Mouse (Mus musculus) forebrain, embryonic 11.5 days (tissue): ENCODE data around the gene Pde11a. TPM values are rescaled to one million over a fixed set of nuclear protein-coding genes. Genes with fewer than 3 reads are reported as not detected.

ENCODE experiments used
- ATAC-seq: fragments of 200-750 bp; cut with Nextera tagmentation; replicated peaks from 2 replicates; pipeline ENCODE4 v1.8.0; 2017; ENCODE audit warnings: moderate TSS enrichment; ENCODE audit not compliant: low FRiP score
- DNase-seq: peaks from one replicate; pipeline ENCODE4 v3.0.0-alpha.2; 2017; ENCODE audit warnings: low spot score
- H3K27ac ChIP-seq: fragments of 300-500 bp; sonication (generic); 2 replicates; pipeline ENCODE4 v1.5.1; 2014; ENCODE audit warnings: low read depth, low read length
- H3K27me3 ChIP-seq: fragments of 300-500 bp; sonication (generic); 2 replicates; pipeline ENCODE4 v1.6.1; 2014; ENCODE audit warnings: mild to moderate bottlenecking, low read length, mixed read lengths; ENCODE audit not compliant: control insufficient read depth, insufficient read depth
- H3K36me3 ChIP-seq: fragments of 300-500 bp; sonication (generic); 2 replicates; pipeline ENCODE4 v1.6.1; 2014; ENCODE audit warnings: mild to moderate bottlenecking, low read length, moderate library complexity, mixed read lengths; ENCODE audit not compliant: control insufficient read depth, insufficient read depth
- H3K4me1 ChIP-seq: fragments of 300-500 bp; sonication (generic); replicated peaks from 2 replicates; pipeline ENCODE4 v1.6.1; 2014; ENCODE audit warnings: low read length, mixed read lengths; ENCODE audit not compliant: control insufficient read depth, insufficient read depth
- H3K4me2 ChIP-seq: fragments of 300-500 bp; sonication (generic); 2 replicates; pipeline ENCODE4 v1.6.1; 2014; ENCODE audit warnings: low read depth, mild to moderate bottlenecking, low read length, moderate library complexity, mixed read lengths; ENCODE audit not compliant: severe bottlenecking
- H3K4me3 ChIP-seq: fragments of 300-500 bp; sonication (generic); 2 replicates; pipeline ENCODE4 v1.5.1; 2014; ENCODE audit warnings: low read depth, low read length
- H3K9ac ChIP-seq: fragments of 300-500 bp; sonication (generic); 2 replicates; pipeline ENCODE4 v1.6.1; 2014; ENCODE audit warnings: low read length
- H3K9me3 ChIP-seq: fragments of 300-500 bp; sonication (generic); 2 replicates; pipeline ENCODE4 v1.6.1; 2016; ENCODE audit warnings: low read length, mixed read lengths; ENCODE audit not compliant: control insufficient read depth
- WGBS: fragments of 180-500 bp; shearing (Covaris S2); extraction: QIAGEN DNeasy Blood & Tissue Kit; methylation state at CpG from one replicate; pipeline ENCODE4 v1.1.7; 2014; 5-methylcytosine and 5-hydroxymethylcytosine counted together
- polyA plus RNA-seq: library from polyadenylated mRNA; unstranded; fragments of >200 nt; fragmentation: Nextera tagmentation; extraction: Ambion mirVana; gene quantifications from 2 replicates; pipeline ENCODE4 v1.2.1, GENCODE M21; 2014

Gene Pde11a
- polyA plus RNA-seq, 1 experiment from 2014 or later, result 0.12 TPM

GRCm38 (mm10) chr2:76014659-76015058, 323.9 kb downstream of the Pde11a start:
- 83% methylated on average over 3 of the region's 3 CpGs for WGBS
- H3K27me3 ChIP-seq, result no peaks in the 10 kb centered on the region
- ATAC-seq (no peak), DNase-seq (no peak)
- no peak overlapping the region for H3K4me3 ChIP-seq
- H3K4me1 ChIP-seq, result peaks cover 4% of the 10 kb centered on the region; the same call in 1 of the 2 replicates
- H3K27ac ChIP-seq, result no peak overlapping the region
- H3K36me3 ChIP-seq, result no peaks in the 10 kb centered on the region
- H3K9me3 ChIP-seq, result no peaks in the 10 kb centered on the region
- no peak overlapping the region for H3K9ac ChIP-seq
- no peak overlapping the region for H3K4me2 ChIP-seq

GRCm38 (mm10) chr2:76006194-76006593, 332.4 kb downstream of the Pde11a start:
- Histone ChIP-seq H3K4me1 (no peaks in the 10 kb centered on the region), H3K9me3 (no peaks in the 10 kb centered on the region), H3K9ac (no peak overlapping the region), H3K4me3 (no peak overlapping the region), H3K27me3 (no peaks in the 10 kb centered on the region), H3K4me2 (no peak overlapping the region), H3K27ac (no peak overlapping the region), H3K36me3 (no peaks in the 10 kb centered on the region)
- DNase-seq (no peak), ATAC-seq (no peak)
- WGBS, result 14% methylated on average over 4 of the region's 4 CpGs

GRCm38 (mm10) chr2:76002899-76003298, 335.7 kb downstream of the Pde11a start:
- Histone ChIP-seq H3K27ac (no peak overlapping the region), H3K9ac (no peak overlapping the region), H3K4me3 (no peak overlapping the region), H3K36me3 (no peaks in the 10 kb centered on the region), H3K4me1 (no peaks in the 10 kb centered on the region), H3K27me3 (no peaks in the 10 kb centered on the region), H3K4me2 (no peak overlapping the region), H3K9me3 (no peaks in the 10 kb centered on the region)
- 73% methylated on average over 9 of the region's 9 CpGs for WGBS
- DNase-seq (no peak), ATAC-seq (no peak)

- no peaks in the 10 kb centered on the region for H3K4me1 ChIP-seq
- WGBS, result 47% methylated on average over 8 of the region's 8 CpGs
These were observed 337.2 kb downstream of the Pde11a start for GRCm38 (mm10) chr2:76001392-76001791.

GRCm38 (mm10) chr2:75999636-76000035, 338.9 kb downstream of the Pde11a start:
- Histone ChIP-seq H3K27me3 (no peaks in the 10 kb centered on the region), H3K4me3 (no peak overlapping the region), H3K9me3 (no peaks in the 10 kb centered on the region), H3K4me1 (no peaks in the 10 kb centered on the region), H3K9ac (no peak overlapping the region), H3K36me3 (no peaks in the 10 kb centered on the region), H3K27ac (no peak overlapping the region), H3K4me2 (no peak overlapping the region)
- ATAC-seq, result no peak
- WGBS, result 66% methylated on average over 12 of the region's 12 CpGs
- DNase-seq, result no peak

More at GRCm38 (mm10) chr2:76001392-76001791, 337.2 kb downstream of the Pde11a start:
- no peaks in the 10 kb centered on the region for H3K27me3 ChIP-seq
- H3K9me3 ChIP-seq, result no peaks in the 10 kb centered on the region
- DNase-seq (peak; percentile 60), ATAC-seq (no peak)
- H3K4me3 ChIP-seq, result no peak overlapping the region
- no peak overlapping the region for H3K9ac ChIP-seq
- H3K36me3 ChIP-seq, result no peaks in the 10 kb centered on the region
- no peak overlapping the region for H3K4me2 ChIP-seq
- no peak overlapping the region for H3K27ac ChIP-seq

- ATAC-seq (no peak), DNase-seq (no peak)
- WGBS, result 69% methylated on average over 8 of the region's 8 CpGs
These were observed 339.9 kb downstream of the Pde11a start for GRCm38 (mm10) chr2:75998692-75999091.

GRCm38 (mm10) chr2:75997726-75998125, 340.8 kb downstream of the Pde11a start:
- Histone ChIP-seq H3K4me2 (no peak overlapping the region), H3K4me1 (no peaks in the 10 kb centered on the region), H3K27ac (no peak overlapping the region), H3K4me3 (no peak overlapping the region), H3K36me3 (no peaks in the 10 kb centered on the region), H3K9ac (no peak overlapping the region), H3K9me3 (no peaks in the 10 kb centered on the region), H3K27me3 (no peaks in the 10 kb centered on the region)
- DNase-seq (no peak), ATAC-seq (no peak)
- WGBS, result 67% methylated on average over 12 of the region's 12 CpGs

More at GRCm38 (mm10) chr2:75998692-75999091, 339.9 kb downstream of the Pde11a start:
- Histone ChIP-seq H3K4me3 (no peak overlapping the region), H3K4me2 (no peak overlapping the region), H3K9me3 (no peaks in the 10 kb centered on the region), H3K27me3 (no peaks in the 10 kb centered on the region), H3K27ac (no peak overlapping the region), H3K36me3 (no peaks in the 10 kb centered on the region), H3K9ac (no peak overlapping the region), H3K4me1 (no peaks in the 10 kb centered on the region)

GRCm38 (mm10) chr2:75994841-75995240, 343.7 kb downstream of the Pde11a start:
- H3K27me3 ChIP-seq, result no peaks in the 10 kb centered on the region
- no peaks in the 10 kb centered on the region for H3K9me3 ChIP-seq
- 95% methylated on average over 11 of the region's 11 CpGs for WGBS
- H3K9ac ChIP-seq, result no peak overlapping the region
- no peak overlapping the region for H3K27ac ChIP-seq
- H3K4me3 ChIP-seq, result no peak overlapping the region
- ATAC-seq (no peak), DNase-seq (no peak)
- no peak overlapping the region for H3K4me2 ChIP-seq
- no peaks in the 10 kb centered on the region for H3K36me3 ChIP-seq
- no peaks in the 10 kb centered on the region for H3K4me1 ChIP-seq

- WGBS, result 68% methylated on average over 6 of the region's 6 CpGs
- no peak overlapping the region for H3K9ac ChIP-seq
- H3K9me3 ChIP-seq, result no peaks in the 10 kb centered on the region
- 0 out of 2 replicates have a peak, but pooled peaks cover 1% of the 10 kb centered on the region for H3K4me1 ChIP-seq
- no peak overlapping the region for H3K4me3 ChIP-seq
- H3K4me2 ChIP-seq, result no peak overlapping the region
- H3K27ac ChIP-seq, result no peak overlapping the region
- H3K27me3 ChIP-seq, result no peaks in the 10 kb centered on the region
- no peak for DNase-seq
- ATAC-seq, result no peak
- H3K36me3 ChIP-seq, result no peaks in the 10 kb centered on the region
These were observed 346.9 kb downstream of the Pde11a start for GRCm38 (mm10) chr2:75991581-75992205.
